Mouse (Mus musculus): ENCODE measurements at regions not wholly inside any gene's neighbourhood (a gene's known extent, or its start where the extent isn't known, plus 50 kb on each side); places are given as distances from the start of the nearest gene placed in this dataset.

DNA sequence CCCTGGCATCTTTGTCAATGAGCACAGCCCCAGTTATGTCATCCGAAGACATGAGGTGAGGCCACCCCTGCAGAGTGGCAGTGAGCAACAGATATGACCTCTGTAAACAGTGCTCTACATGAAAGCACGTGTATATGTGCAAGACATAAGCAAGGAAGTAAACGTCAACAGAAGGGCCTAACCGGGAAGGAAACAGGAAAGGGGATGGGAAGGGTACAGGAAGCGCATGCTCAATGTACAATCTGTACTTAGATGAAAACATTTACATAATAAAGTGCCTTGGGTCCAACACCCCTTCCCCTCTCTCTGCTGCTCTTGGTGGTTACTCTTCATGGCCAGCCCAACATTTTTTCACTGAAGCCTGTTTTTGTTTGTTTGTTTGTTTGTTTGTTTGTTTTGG is 143.3 kb upstream of the St6galnac5 start:
- Histone ChIP-seq H3K4me1 (ENCODE audit: control insufficient read depth in 1 of 2, insufficient read depth in 2 of 2, low read length in 2 of 2) (no peaks in the 10 kb centered on the region), H3K9ac (ENCODE audit: control insufficient read depth, low read depth, low read length, poor library complexity, severe bottlenecking) (no peak overlapping the region), H3K4me3 (ENCODE audit: control insufficient read depth in 1 of 2, insufficient read depth in 1 of 2, low read depth in 2 of 2, low read length in 2 of 2) (no peak overlapping the region), H3K79me2 (ENCODE audit: control insufficient read depth, insufficient read depth, low read length, poor library complexity) (no peaks in the 10 kb centered on the region), H3K27me3 (ENCODE audit: control insufficient read depth in 1 of 2, insufficient read depth in 2 of 2, low read length in 2 of 2) (no peaks in the 10 kb centered on the region), H3K36me3 (ENCODE audit: control insufficient read depth in 1 of 2, insufficient read depth in 2 of 2, low read length in 2 of 2) (no peaks in the 10 kb centered on the region), H3K9me3 (replicated peaks; ENCODE audit: insufficient read depth, low read length) (no peaks in the 10 kb centered on the region), H3K27ac (ENCODE audit: control insufficient read depth, low read depth, low read length) (no peak overlapping the region)
- DNase-seq (ENCODE audit: low read depth, low spot score) = no peak
- TF ChIP-seq ETS1 (IDR thresholded peaks at IDR 0.05; ENCODE audit: low read depth, low read length) (no peak), TAL1 (IDR thresholded peaks at IDR 0.05; ENCODE audit: low read length) (no peak), MYB (IDR thresholded peaks at IDR 0.05; ENCODE audit: low read depth, low read length) (no peak), ZMIZ1 (IDR thresholded peaks at IDR 0.05; ENCODE audit: low read depth, low read length) (no peak), MXI1 (IDR thresholded peaks at IDR 0.05; ENCODE audit: low read depth, low read length) (no peak), ZNF384 (IDR thresholded peaks at IDR 0.05; ENCODE audit: low read depth, low read length) (no peak), USF2 (IDR thresholded peaks at IDR 0.05; ENCODE audit: borderline replicate concordance in 1 of 2, insufficient read depth in 1 of 2, low read depth in 1 of 2, low read length in 2 of 2) (no peak)

- no peak overlapping the region for H3K27ac ChIP-seq (ENCODE audit: control insufficient read depth, low read depth, low read length)
- TF ChIP-seq CHD1 (IDR thresholded peaks at IDR 0.05; ENCODE audit: low read depth, low read length) (no peak), ZMIZ1 (IDR thresholded peaks at IDR 0.05; ENCODE audit: low read depth, low read length) (no peak), MAZ (IDR thresholded peaks at IDR 0.05; ENCODE audit: low read depth, low read length) (no peak), MYB (IDR thresholded peaks at IDR 0.05; ENCODE audit: low read depth, low read length) (no peak), USF2 (IDR thresholded peaks at IDR 0.05; ENCODE audit: borderline replicate concordance in 1 of 2, insufficient read depth in 1 of 2, low read depth in 1 of 2, low read length in 2 of 2) (no peak), POLR2AphosphoS5 (IDR thresholded peaks at IDR 0.05; ENCODE audit: borderline replicate concordance, low read depth, low read length) (no peak), ZNF384 (IDR thresholded peaks at IDR 0.05; ENCODE audit: low read depth, low read length) (no peak), ELF1 (IDR thresholded peaks at IDR 0.05; ENCODE audit: low read depth, low read length) (no peak), EP300 (IDR thresholded peaks at IDR 0.05; ENCODE audit: low read depth in 1 of 2, low read length in 2 of 2) (no peak), NRF1 (IDR thresholded peaks at IDR 0.05; ENCODE audit: insufficient read depth, low read depth, low read length, poor library complexity, severe bottlenecking) (no peak), ETS1 (IDR thresholded peaks at IDR 0.05; ENCODE audit: low read depth, low read length) (no peak), MEF2A (IDR thresholded peaks at IDR 0.05; ENCODE audit: extremely low read depth, insufficient replicate concordance, low read depth, low read length, poor library complexity, severe bottlenecking) (no peak), BHLHE40 (IDR thresholded peaks at IDR 0.05; ENCODE audit: borderline replicate concordance, low read depth, low read length) (no peak)
- H3K36me3 ChIP-seq (ENCODE audit: control insufficient read depth in 1 of 2, insufficient read depth in 2 of 2, low read length in 2 of 2) = no peaks in the 10 kb centered on the region
- no peaks in the 10 kb centered on the region for H3K4me1 ChIP-seq (ENCODE audit: control insufficient read depth in 1 of 2, insufficient read depth in 2 of 2, low read length in 2 of 2)
- H3K9ac ChIP-seq (ENCODE audit: control insufficient read depth, low read depth, low read length, poor library complexity, severe bottlenecking) = no peak overlapping the region
- DNase-seq (ENCODE audit: low read depth, low spot score) = no peak
- H3K79me2 ChIP-seq (ENCODE audit: control insufficient read depth, insufficient read depth, low read length, poor library complexity) = no peaks in the 10 kb centered on the region
- no peaks in the 10 kb centered on the region for H3K27me3 ChIP-seq (ENCODE audit: control insufficient read depth in 1 of 2, insufficient read depth in 2 of 2, low read length in 2 of 2)
- H3K4me3 ChIP-seq (ENCODE audit: control insufficient read depth in 1 of 2, insufficient read depth in 1 of 2, low read depth in 2 of 2, low read length in 2 of 2) = no peak overlapping the region
- H3K9me3 ChIP-seq (replicated peaks; ENCODE audit: insufficient read depth, low read length) = no peaks in the 10 kb centered on the region
These were observed 139.9 kb upstream of the St6galnac5 start for GRCm38 (mm10) chr3:153121934-153122333.
